Mouse (Mus musculus): ENCODE data around the gene Atad5.

DNA sequence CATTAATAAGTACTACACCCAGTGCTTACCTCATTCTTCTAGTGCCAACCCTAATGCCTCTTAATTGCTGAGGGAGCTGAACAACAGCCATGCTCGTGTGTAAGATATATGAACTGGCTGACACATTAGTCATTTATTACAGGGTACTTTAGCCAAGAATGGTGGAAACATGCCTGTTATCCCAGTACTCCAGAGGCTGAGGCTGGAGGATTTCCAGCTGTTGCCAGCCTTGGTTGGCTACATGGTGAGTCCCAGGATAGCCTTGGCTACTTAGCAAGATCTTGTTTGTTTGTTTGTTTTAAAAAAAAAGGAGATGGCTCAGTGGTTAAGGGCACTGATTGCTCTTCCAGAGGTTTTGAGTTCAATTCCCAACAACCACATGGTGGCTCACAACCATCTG lies 10.4 kb upstream of the Atad5 start:
- no peak for TF ChIP-seq EP300 (optimal IDR thresholded peaks at IDR 0.05)
- TF ChIP-seq CTCF (IDR thresholded peaks at IDR 0.05; ENCODE audit: low read depth): no peak

Data from stomach, postnatal 0 days (tissue).